ENCODE assay signal across 7 mouse cellular contexts in the genomic region with DNA sequence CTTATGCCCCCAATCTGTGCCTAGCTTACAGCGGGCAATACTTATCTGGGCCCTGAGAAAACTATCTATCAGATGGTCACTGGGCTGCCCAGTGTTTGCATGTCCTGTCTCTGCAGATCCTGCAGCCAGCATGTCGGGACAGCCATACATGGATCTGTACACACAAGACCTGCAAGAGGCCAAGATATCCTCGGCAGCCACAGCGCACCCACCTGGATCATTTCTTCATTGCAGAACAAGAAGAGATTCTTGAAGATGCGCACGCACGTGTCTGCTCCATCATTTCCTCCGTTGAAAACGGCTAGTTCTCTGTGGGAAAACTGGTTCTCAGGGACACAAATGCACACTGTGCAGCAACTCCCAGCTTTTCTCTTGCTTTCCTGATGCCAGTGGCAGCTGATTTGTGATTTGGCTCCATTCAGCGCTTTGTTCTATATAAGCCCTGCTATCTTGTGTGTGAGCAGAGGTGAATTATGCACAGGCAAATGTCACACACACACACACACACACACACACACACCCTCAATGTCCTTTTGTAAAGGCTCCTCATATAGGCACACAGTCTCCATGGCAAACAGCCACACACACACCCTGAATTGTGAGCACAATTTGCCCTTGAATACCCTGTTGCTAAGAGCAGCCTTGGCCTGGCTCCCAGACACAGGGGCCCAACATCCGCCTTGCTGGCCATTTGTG.
A peak's percentile ranks its signal among the peaks of the same experiment; 100 is the strongest.
DNase-seq lines count a peak whose midpoint lies in the region; ATAC-seq lines count a peak whose summit lies in the region.

No protein-coding gene starts in this region.

- no peaks in the 10 kb centered on the region for H3K9me3 ChIP-seq in stomach, embryonic 15.5 days

- WGBS in stomach, embryonic 15.5 days = 79% methylated on average over 11 of the region's 11 CpGs

- no peak overlapping the region for H3K9ac ChIP-seq in stomach, embryonic 15.5 days

- ATAC-seq in stomach, embryonic 15.5 days (ENCODE audit: insufficient read depth, low FRiP score, low read depth) = peak; percentile 65; the same call in 1 of the 2 replicates

- no peak overlapping the region for H3K27ac ChIP-seq in stomach, embryonic 15.5 days

- DNase-seq in ovary, postnatal 36 days (ENCODE audit: low spot score) = peak; percentile 44
- no peak for DNase-seq in ovary, postnatal 10 days (ENCODE audit: low spot score)
- DNase-seq in frontal cortex, postnatal 14 days (ENCODE audit: low spot score in 2 of 2) = peak; percentile 40 to 54
- DNase-seq in left cerebral cortex, postnatal 36 days (ENCODE audit: low spot score in 2 of 2) = peak; percentile 21 to 32
- DNase-seq in thymus, postnatal 25 days = no peak
- DNase-seq in gastrocnemius, postnatal 4 days (ENCODE audit: low spot score in 2 of 2) = no peak

- H3K4me1 ChIP-seq in stomach, embryonic 15.5 days = no peaks in the 10 kb centered on the region

- no peak overlapping the region for H3K4me3 ChIP-seq in stomach, embryonic 15.5 days (replicated peaks)

- H3K36me3 ChIP-seq in stomach, embryonic 15.5 days = no peaks in the 10 kb centered on the region

- intact Hi-C loops in left cerebral cortex, postnatal 36 days (cut with DNase I) = no loop called here

- H3K4me2 ChIP-seq in stomach, embryonic 15.5 days = no peak overlapping the region

- H3K27me3 ChIP-seq in stomach, embryonic 15.5 days (replicated peaks) = no peaks in the 10 kb centered on the region

Comparison
In these comparisons a context has a peak if more than half of its experiments do, and no peak if none do; other contexts are left out.
1. DNase-seq: peak in ovary, postnatal 36 days (single experiment), frontal cortex, postnatal 14 days (2 of 2) and left cerebral cortex, postnatal 36 days (2 of 2); none in ovary, postnatal 10 days (single experiment), thymus, postnatal 25 days (single experiment) and gastrocnemius, postnatal 4 days (0 of 2).